Mouse (Mus musculus): ENCODE measurements around the gene Klhdc8a. TPM values are rescaled to one million over a fixed set of nuclear protein-coding genes. Genes with fewer than 3 reads are reported as not detected.
A peak's percentile ranks its signal among the peaks of the same experiment; 100 is the strongest.
"Not testable (repeated sequence)": the region's sequence is repeated elsewhere in the genome, so short reads cannot be mapped to it uniquely, and the experiment has no call there.

Gene Klhdc8a
- total RNA-seq (2021): 10 to 100 TPM; 18.4 to 19.8 TPM

- DNase-seq (ENCODE audit: extremely low spot score in 1 of 2, low spot score in 2 of 2): peak in 1 of 2 experiments; percentile 75
- intact Hi-C loops (cut with DNase I): no loop called here
Measured at GRCm38 (mm10) chr1:132298425-132298800, at the start of gene Klhdc8a. TSS of gene Klhdc8a (plus strand) at chr1:132298626.

GRCm38 (mm10) chr1:132254467-132254866, 44.0 kb upstream of the Klhdc8a start:
- intact Hi-C loops (cut with DNase I): no loop called here
- no peak for DNase-seq (ENCODE audit: extremely low spot score in 1 of 2, low spot score in 2 of 2)

GRCm38 (mm10) chr1:132260331-132260730, 38.1 kb upstream of the Klhdc8a start:
- DNase-seq (ENCODE audit: extremely low spot score in 1 of 2, low spot score in 2 of 2): no peak
- intact Hi-C loops (cut with DNase I): no loop called here

- intact Hi-C loops (cut with DNase I): no loop called here
- no peak for DNase-seq (ENCODE audit: extremely low spot score in 1 of 2, low spot score in 2 of 2)
Measured at GRCm38 (mm10) chr1:132261058-132261457, 37.4 kb upstream of the Klhdc8a start.

- DNase-seq (ENCODE audit: extremely low spot score in 1 of 2, low spot score in 2 of 2): no peak
- intact Hi-C loops (cut with DNase I): no loop called here
Measured at GRCm38 (mm10) chr1:132263618-132264017, 34.8 kb upstream of the Klhdc8a start.

- intact Hi-C loops (cut with DNase I): no loop called here
- DNase-seq (ENCODE audit: extremely low spot score in 1 of 2, low spot score in 2 of 2): no peak
Measured at GRCm38 (mm10) chr1:132264577-132264976, 33.8 kb upstream of the Klhdc8a start.

- intact Hi-C loops (cut with DNase I): no loop called here
- DNase-seq (ENCODE audit: extremely low spot score in 1 of 2, low spot score in 2 of 2): no peak
Measured at GRCm38 (mm10) chr1:132265211-132265859, 33.1 kb upstream of the Klhdc8a start.

GRCm38 (mm10) chr1:132265936-132266335, 32.5 kb upstream of the Klhdc8a start:
- intact Hi-C loops (cut with DNase I): no loop called here

GRCm38 (mm10) chr1:132266791-132267557, 31.5 kb upstream of the Klhdc8a start:
- DNase-seq (ENCODE audit: extremely low spot score in 1 of 2, low spot score in 2 of 2): no peak
- intact Hi-C loops (cut with DNase I): no loop called here

More at GRCm38 (mm10) chr1:132265936-132266335, 32.5 kb upstream of the Klhdc8a start:
- DNase-seq (ENCODE audit: extremely low spot score in 1 of 2, low spot score in 2 of 2): no peak

GRCm38 (mm10) chr1:132267959-132268358, 30.5 kb upstream of the Klhdc8a start:
- no peak for DNase-seq (ENCODE audit: extremely low spot score in 1 of 2, low spot score in 2 of 2)
- intact Hi-C loops (cut with DNase I): no loop called here

GRCm38 (mm10) chr1:132268418-132269060, 29.9 kb upstream of the Klhdc8a start:
- no peak for DNase-seq (ENCODE audit: extremely low spot score in 1 of 2, low spot score in 2 of 2)
- intact Hi-C loops (cut with DNase I): no loop called here

- intact Hi-C loops (cut with DNase I): no loop called here
- no peak for DNase-seq (ENCODE audit: extremely low spot score in 1 of 2, low spot score in 2 of 2)
Measured at GRCm38 (mm10) chr1:132271237-132271636, 27.2 kb upstream of the Klhdc8a start.

GRCm38 (mm10) chr1:132276694-132277093, 21.7 kb upstream of the Klhdc8a start:
- no peak for DNase-seq (ENCODE audit: extremely low spot score in 1 of 2, low spot score in 2 of 2)
- intact Hi-C loops (cut with DNase I): no loop called here

GRCm38 (mm10) chr1:132277124-132277523, 21.3 kb upstream of the Klhdc8a start:
- no peak for DNase-seq (ENCODE audit: extremely low spot score in 1 of 2, low spot score in 2 of 2)
- intact Hi-C loops (cut with DNase I): no loop called here

- intact Hi-C loops (cut with DNase I); DNase-seq (ENCODE audit: extremely low spot score in 1 of 2, low spot score in 2 of 2): not testable (repeated sequence)
Measured at GRCm38 (mm10) chr1:132280636-132281035, 17.8 kb upstream of the Klhdc8a start.

GRCm38 (mm10) chr1:132281523-132282176, 16.8 kb upstream of the Klhdc8a start:
- intact Hi-C loops (cut with DNase I): no loop called here
- no peak for DNase-seq (ENCODE audit: extremely low spot score in 1 of 2, low spot score in 2 of 2)

GRCm38 (mm10) chr1:132282177-132282536, 16.3 kb upstream of the Klhdc8a start:
- intact Hi-C loops (cut with DNase I): no loop called here
- DNase-seq (ENCODE audit: extremely low spot score in 1 of 2, low spot score in 2 of 2): no peak

- intact Hi-C loops (cut with DNase I): no loop called here
- no peak for DNase-seq (ENCODE audit: extremely low spot score in 1 of 2, low spot score in 2 of 2)
Measured at GRCm38 (mm10) chr1:132283018-132283417, 15.4 kb upstream of the Klhdc8a start.

- DNase-seq (ENCODE audit: extremely low spot score in 1 of 2, low spot score in 2 of 2): no peak
- intact Hi-C loops (cut with DNase I): no loop called here
Measured at GRCm38 (mm10) chr1:132286735-132287134, 11.7 kb upstream of the Klhdc8a start.
